Mouse (Mus musculus): ENCODE data around the gene Dhx32. TPM values are rescaled to one million over a fixed set of nuclear protein-coding genes. Genes with fewer than 3 reads are reported as not detected.

The Dhx32 gene
- total RNA-seq, 1 experiment, result 42.3 TPM

GRCm38 (mm10) chr7:133790608-133791229, 8.2 kb upstream of the Dhx32 start:
- no peaks in the 10 kb centered on the region for H3K36me3 ChIP-seq (ENCODE audit: control insufficient read depth, insufficient read depth, low read length, poor library complexity, severe bottlenecking)

GRCm38 (mm10) chr7:133790171-133790570, 7.6 kb upstream of the Dhx32 start:
- Histone ChIP-seq H3K4me1 (ENCODE audit: control insufficient read depth in 2 of 2, insufficient read depth in 2 of 2, low read length in 2 of 2, poor library complexity in 1 of 2) (no peaks in the 10 kb centered on the region), H3K36me3 (ENCODE audit: control insufficient read depth, insufficient read depth, low read length, poor library complexity, severe bottlenecking) (no peaks in the 10 kb centered on the region), H3K27ac (ENCODE audit: insufficient read depth, low read depth, low read length, poor library complexity, severe bottlenecking) (no peak overlapping the region), H3K4me3 (ENCODE audit: insufficient read depth in 1 of 2, low read depth in 1 of 2, low read length in 2 of 2, poor library complexity in 1 of 2, severe bottlenecking in 1 of 2) (no peak overlapping the region), H3K9me3 (ENCODE audit: control insufficient read depth, insufficient read depth, low read depth, low read length) (no peaks in the 10 kb centered on the region), H3K9ac (ENCODE audit: insufficient read depth, low read depth, low read length, poor library complexity, severe bottlenecking) (no peak overlapping the region)
- no peak for DNase-seq (ENCODE audit: low read depth, low spot score)
- in situ Hi-C loops (cut with MboI; ENCODE audit: low sequenced_read_pairs in 2 of 2, unreplicated experiment in 2 of 2), result no loop called here
- no peak for TF ChIP-seq ZNF384 (IDR thresholded peaks at IDR 0.05; ENCODE audit: low read depth, low read length)
- no peak for TF ChIP-seq ZC3H11A (IDR thresholded peaks at IDR 0.05; ENCODE audit: borderline replicate concordance, low read depth, low read length)
- no peak for TF ChIP-seq HCFC1 (IDR thresholded peaks at IDR 0.05; ENCODE audit: borderline replicate concordance, insufficient read depth, low read length)

More at GRCm38 (mm10) chr7:133790608-133791229, 8.2 kb upstream of the Dhx32 start:
- no peak overlapping the region for H3K4me3 ChIP-seq (ENCODE audit: insufficient read depth in 1 of 2, low read depth in 1 of 2, low read length in 2 of 2, poor library complexity in 1 of 2, severe bottlenecking in 1 of 2)
- H3K27ac ChIP-seq (ENCODE audit: insufficient read depth, low read depth, low read length, poor library complexity, severe bottlenecking), result no peak overlapping the region
- no peaks in the 10 kb centered on the region for H3K4me1 ChIP-seq (ENCODE audit: control insufficient read depth in 2 of 2, insufficient read depth in 2 of 2, low read length in 2 of 2, poor library complexity in 1 of 2)
- TF ChIP-seq ZNF384 (IDR thresholded peaks at IDR 0.05; ENCODE audit: low read depth, low read length) (no peak), ZC3H11A (IDR thresholded peaks at IDR 0.05; ENCODE audit: borderline replicate concordance, low read depth, low read length) (no peak), HCFC1 (IDR thresholded peaks at IDR 0.05; ENCODE audit: borderline replicate concordance, insufficient read depth, low read length) (no peak), CHD2 (IDR thresholded peaks at IDR 0.05; ENCODE audit: low read depth, low read length) (no peak), MAFK (IDR thresholded peaks at IDR 0.05; ENCODE audit: insufficient read depth, low read depth, low read length) (no peak)
- no peak overlapping the region for H3K9ac ChIP-seq (ENCODE audit: insufficient read depth, low read depth, low read length, poor library complexity, severe bottlenecking)
- in situ Hi-C loops (cut with MboI; ENCODE audit: low sequenced_read_pairs in 2 of 2, unreplicated experiment in 2 of 2), result no loop called here
- no peaks in the 10 kb centered on the region for H3K9me3 ChIP-seq (ENCODE audit: control insufficient read depth, insufficient read depth, low read depth, low read length)
- no peak for DNase-seq (ENCODE audit: low read depth, low spot score)

- Histone ChIP-seq H3K4me1 (ENCODE audit: control insufficient read depth in 2 of 2, insufficient read depth in 2 of 2, low read length in 2 of 2, poor library complexity in 1 of 2) (no peaks in the 10 kb centered on the region), H3K27ac (ENCODE audit: insufficient read depth, low read depth, low read length, poor library complexity, severe bottlenecking) (no peak overlapping the region), H3K9ac (ENCODE audit: insufficient read depth, low read depth, low read length, poor library complexity, severe bottlenecking) (no peak overlapping the region), H3K36me3 (ENCODE audit: control insufficient read depth, insufficient read depth, low read length, poor library complexity, severe bottlenecking) (no peaks in the 10 kb centered on the region), H3K4me3 (ENCODE audit: insufficient read depth in 1 of 2, low read depth in 1 of 2, low read length in 2 of 2, poor library complexity in 1 of 2, severe bottlenecking in 1 of 2) (no peak overlapping the region), H3K9me3 (ENCODE audit: control insufficient read depth, insufficient read depth, low read depth, low read length) (no peaks in the 10 kb centered on the region)
- no peak for DNase-seq (ENCODE audit: low read depth, low spot score)
- in situ Hi-C loops (cut with MboI; ENCODE audit: low sequenced_read_pairs in 2 of 2, unreplicated experiment in 2 of 2), result no loop called here
- TF ChIP-seq ZC3H11A (IDR thresholded peaks at IDR 0.05; ENCODE audit: borderline replicate concordance, low read depth, low read length), result no peak
- no peak for TF ChIP-seq MAFK (IDR thresholded peaks at IDR 0.05; ENCODE audit: insufficient read depth, low read depth, low read length)
- TF ChIP-seq ZNF384 (IDR thresholded peaks at IDR 0.05; ENCODE audit: low read depth, low read length), result no peak
- TF ChIP-seq HCFC1 (IDR thresholded peaks at IDR 0.05; ENCODE audit: borderline replicate concordance, insufficient read depth, low read length), result no peak
- TF ChIP-seq CHD2 (IDR thresholded peaks at IDR 0.05; ENCODE audit: low read depth, low read length), result no peak
Measured at GRCm38 (mm10) chr7:133788147-133788546, 5.6 kb upstream of the Dhx32 start.

- H3K4me1 ChIP-seq (ENCODE audit: control insufficient read depth in 2 of 2, insufficient read depth in 2 of 2, low read length in 2 of 2, poor library complexity in 1 of 2), result no peaks in the 10 kb centered on the region
- H3K9me3 ChIP-seq (ENCODE audit: control insufficient read depth, insufficient read depth, low read depth, low read length), result no peaks in the 10 kb centered on the region
- no peak overlapping the region for H3K9ac ChIP-seq (ENCODE audit: insufficient read depth, low read depth, low read length, poor library complexity, severe bottlenecking)
- H3K36me3 ChIP-seq (ENCODE audit: control insufficient read depth, insufficient read depth, low read length, poor library complexity, severe bottlenecking), result no peaks in the 10 kb centered on the region
- H3K4me3 ChIP-seq (ENCODE audit: insufficient read depth in 1 of 2, low read depth in 1 of 2, low read length in 2 of 2, poor library complexity in 1 of 2, severe bottlenecking in 1 of 2), result no peak overlapping the region
- no peak overlapping the region for H3K27ac ChIP-seq (ENCODE audit: insufficient read depth, low read depth, low read length, poor library complexity, severe bottlenecking)
- TF ChIP-seq HCFC1 (IDR thresholded peaks at IDR 0.05; ENCODE audit: borderline replicate concordance, insufficient read depth, low read length), result no peak
- TF ChIP-seq MAFK (IDR thresholded peaks at IDR 0.05; ENCODE audit: insufficient read depth, low read depth, low read length), result no peak
- no peak for TF ChIP-seq CHD2 (IDR thresholded peaks at IDR 0.05; ENCODE audit: low read depth, low read length)
- no peak for TF ChIP-seq ZC3H11A (IDR thresholded peaks at IDR 0.05; ENCODE audit: borderline replicate concordance, low read depth, low read length)
- TF ChIP-seq ZNF384 (IDR thresholded peaks at IDR 0.05; ENCODE audit: low read depth, low read length), result no peak
- no peak for DNase-seq (ENCODE audit: low read depth, low spot score)
- in situ Hi-C loops (cut with MboI; ENCODE audit: low sequenced_read_pairs in 2 of 2, unreplicated experiment in 2 of 2), result no loop called here
Measured at GRCm38 (mm10) chr7:133787571-133787970, 5.0 kb upstream of the Dhx32 start.
